Mouse (Mus musculus) macrophage (primary cell): ENCODE measurements around the gene Fis1. TPM values are rescaled to one million over a fixed set of nuclear protein-coding genes. Genes with fewer than 3 reads are reported as not detected.

Experiments
- H3K27ac ChIP-seq: fragments of 350-480 bp; formaldehyde crosslinking; 2 replicates; pipeline ENCODE4 v1.9.0; 2021
- H3K36me3 ChIP-seq: fragments of 350-480 bp; formaldehyde crosslinking; 2 replicates; pipeline ENCODE4 v1.9.0; 2021; ENCODE audit errors: inconsistent target
- H3K4me3 ChIP-seq: fragments of 350-480 bp; formaldehyde crosslinking; 2 replicates; pipeline ENCODE4 v1.9.0; 2021; ENCODE audit errors: inconsistent target
- H3K79me2 ChIP-seq: fragments of 350-480 bp; formaldehyde crosslinking; 2 replicates; pipeline ENCODE4 v1.9.0; 2021; ENCODE audit errors: inconsistent target
- WGBS: methylation state at CpG from one replicate; pipeline ENCODE4 v1.1.7; 2026; ENCODE audit warnings: inconsistent platforms; ENCODE audit not compliant: missing documents; 5-methylcytosine and 5-hydroxymethylcytosine counted together
- polyA plus RNA-seq: library from polyadenylated mRNA; stranded (reverse); fragments of 250-400 nt; gene quantifications from 3 replicates; pipeline ENCODE4 v1.2.4, GENCODE M21; 2018; ENCODE audit warnings: inconsistent platforms

The Fis1 gene
- polyA plus RNA-seq, 1 experiment from 2014 or later, result 118 TPM

GRCm38 (mm10) chr5:136953440-136953951, 421 bp downstream of the Fis1 start:
- H3K79me2 ChIP-seq, result peaks cover 43% of the 10 kb centered on the region
- peak overlapping the region; percentile 60 for H3K27ac ChIP-seq
- 2% methylated on average over 12 of the region's 12 CpGs for WGBS
- no peaks in the 10 kb centered on the region for H3K36me3 ChIP-seq
- peak overlapping the region; percentile 89 for H3K4me3 ChIP-seq

- 81% methylated on average over 4 of the region's 4 CpGs for WGBS
- no peak overlapping the region for H3K4me3 ChIP-seq
- H3K36me3 ChIP-seq, result no peaks in the 10 kb centered on the region
- H3K79me2 ChIP-seq, result peaks cover 60% of the 10 kb centered on the region
- H3K27ac ChIP-seq, result no peak overlapping the region
Observed at GRCm38 (mm10) chr5:136955622-136956021, 2.5 kb downstream of the Fis1 start.

GRCm38 (mm10) chr5:136957250-136957649, 4.2 kb downstream of the Fis1 start:
- no peak overlapping the region for H3K4me3 ChIP-seq
- no peak overlapping the region for H3K27ac ChIP-seq
- 80% methylated on average over 1 of the region's 1 CpGs for WGBS
- no peaks in the 10 kb centered on the region for H3K36me3 ChIP-seq
- peaks cover 60% of the 10 kb centered on the region for H3K79me2 ChIP-seq

GRCm38 (mm10) chr5:136958991-136959605, 6.0 kb downstream of the Fis1 start:
- 95% methylated on average over 4 of the region's 5 CpGs for WGBS
- Histone ChIP-seq H3K36me3 (peaks cover 9% of the 10 kb centered on the region; the same call in 1 of the 2 replicates), H3K4me3 (no peak overlapping the region), H3K27ac (no peak overlapping the region), H3K79me2 (peaks cover 67% of the 10 kb centered on the region)

GRCm38 (mm10) chr5:136960053-136960452, 7.0 kb downstream of the Fis1 start:
- Histone ChIP-seq H3K36me3 (peaks cover 19% of the 10 kb centered on the region; the same call in 1 of the 2 replicates), H3K27ac (no peak overlapping the region), H3K79me2 (peaks cover 57% of the 10 kb centered on the region), H3K4me3 (no peak overlapping the region)
- WGBS, result 92% methylated on average over 6 of the region's 6 CpGs

GRCm38 (mm10) chr5:136961334-136961982, 8.4 kb downstream of the Fis1 start:
- Histone ChIP-seq H3K27ac (peak overlapping the region; percentile 80), H3K79me2 (peaks cover 43% of the 10 kb centered on the region), H3K4me3 (peak overlapping the region; percentile 89), H3K36me3 (peaks cover 33% of the 10 kb centered on the region; the same call in 1 of the 2 replicates)
- 40% methylated on average over 5 of the region's 5 CpGs for WGBS

GRCm38 (mm10) chr5:136961983-136962461, 8.9 kb downstream of the Fis1 start:
- WGBS, result under 1% methylated on average over 18 of the region's 20 CpGs

GRCm38 (mm10) chr5:136962501-136962900, 9.4 kb downstream of the Fis1 start:
- peaks cover 34% of the 10 kb centered on the region; the same call in 1 of the 2 replicates for H3K36me3 ChIP-seq
- WGBS, result 0% methylated on average over 10 of the region's 10 CpGs
- H3K4me3 ChIP-seq, result peak overlapping the region; percentile 89

More at GRCm38 (mm10) chr5:136961983-136962461, 8.9 kb downstream of the Fis1 start:
- peak overlapping the region; percentile 89 for H3K4me3 ChIP-seq
- peaks cover 34% of the 10 kb centered on the region; the same call in 1 of the 2 replicates for H3K36me3 ChIP-seq
- H3K79me2 ChIP-seq, result peaks cover 38% of the 10 kb centered on the region
- peak overlapping the region; percentile 80 for H3K27ac ChIP-seq

GRCm38 (mm10) chr5:136962966-136963540, 10.0 kb downstream of the Fis1 start:
- Histone ChIP-seq H3K36me3 (peaks cover 34% of the 10 kb centered on the region; the same call in 1 of the 2 replicates), H3K27ac (0 out of 2 replicates have a peak overlapping the region, but pooled peaks have one; percentile 80), H3K4me3 (peak overlapping the region; percentile 89; the same call in 1 of the 2 replicates), H3K79me2 (peaks cover 29% of the 10 kb centered on the region; the same call in 1 of the 2 replicates)
- WGBS, result 79% methylated on average over 8 of the region's 8 CpGs

More at GRCm38 (mm10) chr5:136962501-136962900, 9.4 kb downstream of the Fis1 start:
- Histone ChIP-seq H3K27ac (peak overlapping the region; percentile 80), H3K79me2 (peaks cover 33% of the 10 kb centered on the region)

- 92% methylated on average over 9 of the region's 9 CpGs for WGBS
- no peak overlapping the region for H3K4me3 ChIP-seq
- H3K27ac ChIP-seq, result no peak overlapping the region
Observed at GRCm38 (mm10) chr5:136965210-136965609, 12.1 kb downstream of the Fis1 start.

GRCm38 (mm10) chr5:136965686-136966085, 12.6 kb downstream of the Fis1 start:
- no peak overlapping the region for H3K4me3 ChIP-seq
- WGBS, result 84% methylated on average over 8 of the region's 8 CpGs
- H3K27ac ChIP-seq, result no peak overlapping the region

More at GRCm38 (mm10) chr5:136965210-136965609, 12.1 kb downstream of the Fis1 start:
- peaks cover 34% of the 10 kb centered on the region; the same call in 1 of the 2 replicates for H3K36me3 ChIP-seq
- peaks cover 9% of the 10 kb centered on the region; the same call in 1 of the 2 replicates for H3K79me2 ChIP-seq

GRCm38 (mm10) chr5:136966331-136966730, 13.3 kb downstream of the Fis1 start, which contains the start of gene Cldn15:
Gene Cldn15 (plus strand): TSS chr5:136966616.
- Histone ChIP-seq H3K27ac (no peak within 1 kb of the TSS), H3K36me3 (peaks cover 34% of the 10 kb centered on the region; the same call in 1 of the 2 replicates), H3K79me2 (peaks cover 9% of the 10 kb centered on the region; the same call in 1 of the 2 replicates), H3K4me3 (no peak within 1 kb of the TSS)
- WGBS, result 70% methylated on average over 4 of the region's 6 CpGs

More at GRCm38 (mm10) chr5:136965686-136966085, 12.6 kb downstream of the Fis1 start:
- Histone ChIP-seq H3K79me2 (peaks cover 9% of the 10 kb centered on the region; the same call in 1 of the 2 replicates), H3K36me3 (peaks cover 34% of the 10 kb centered on the region; the same call in 1 of the 2 replicates)

GRCm38 (mm10) chr5:136966861-136967455, 13.9 kb downstream of the Fis1 start:
- no peak overlapping the region for H3K27ac ChIP-seq
- H3K4me3 ChIP-seq, result no peak overlapping the region
- 83% methylated on average over 4 of the region's 4 CpGs for WGBS
- H3K36me3 ChIP-seq, result peaks cover 34% of the 10 kb centered on the region; the same call in 1 of the 2 replicates
- H3K79me2 ChIP-seq, result peaks cover 9% of the 10 kb centered on the region; the same call in 1 of the 2 replicates

- Histone ChIP-seq H3K27ac (no peak overlapping the region), H3K4me3 (no peak overlapping the region), H3K79me2 (peaks cover 9% of the 10 kb centered on the region; the same call in 1 of the 2 replicates), H3K36me3 (peaks cover 34% of the 10 kb centered on the region; the same call in 1 of the 2 replicates)
- WGBS, result 95% methylated on average over 9 of the region's 10 CpGs
Observed at GRCm38 (mm10) chr5:136967592-136967991, 14.5 kb downstream of the Fis1 start.
